Mouse (Mus musculus): ENCODE data around the gene Sorbs1. TPM values are rescaled to one million over a fixed set of nuclear protein-coding genes. Genes with fewer than 3 reads are reported as not detected.
A peak's percentile ranks its signal among the peaks of the same experiment; 100 is the strongest.

Sorbs1 gene
- polyA plus RNA-seq, 1 experiment from 2014 or later: 111 TPM

GRCm38 (mm10) chr19:40302477-40302876 is 211.1 kb downstream of the Sorbs1 start:
- Histone ChIP-seq H3K4me3 (ENCODE audit: low read depth, low read length) (no peak overlapping the region), H3K4me1 (replicated peaks; ENCODE audit: control insufficient read depth, insufficient read depth) (no peaks in the 10 kb centered on the region), H3K36me3 (ENCODE audit: control insufficient read depth, insufficient read depth, low read length) (no peaks in the 10 kb centered on the region; the same call in 1 of the 2 replicates), H3K9ac (ENCODE audit: low read length) (no peak overlapping the region), H3K4me2 (replicated peaks; ENCODE audit: low read depth) (no peak overlapping the region), H3K9me3 (ENCODE audit: control insufficient read depth, low read length) (no peaks in the 10 kb centered on the region), H3K27me3 (ENCODE audit: control insufficient read depth, insufficient read depth, low read length) (no peaks in the 10 kb centered on the region), H3K27ac (replicated peaks) (no peak overlapping the region)
- TF ChIP-seq CTCF (IDR thresholded peaks at IDR 0.05; ENCODE audit: low read depth) (no peak), EP300 (optimal IDR thresholded peaks at IDR 0.05) (no peak)
- no peak for DNase-seq (ENCODE audit: low spot score)
- WGBS: 61% methylated on average over 5 of the region's 5 CpGs
- no peak for ATAC-seq (ENCODE audit: low FRiP score, low TSS enrichment)

GRCm38 (mm10) chr19:40299983-40300759 is 213.4 kb downstream of the Sorbs1 start:
- Histone ChIP-seq H3K4me3 (ENCODE audit: low read depth, low read length) (no peak overlapping the region), H3K9ac (ENCODE audit: low read length) (no peak overlapping the region), H3K4me2 (replicated peaks; ENCODE audit: low read depth) (no peak overlapping the region), H3K36me3 (ENCODE audit: control insufficient read depth, insufficient read depth, low read length) (no peaks in the 10 kb centered on the region), H3K9me3 (ENCODE audit: control insufficient read depth, low read length) (no peaks in the 10 kb centered on the region), H3K4me1 (replicated peaks; ENCODE audit: control insufficient read depth, insufficient read depth) (no peaks in the 10 kb centered on the region), H3K27me3 (ENCODE audit: control insufficient read depth, insufficient read depth, low read length) (no peaks in the 10 kb centered on the region), H3K27ac (replicated peaks) (no peak overlapping the region)
- DNase-seq (ENCODE audit: low spot score): no peak
- TF ChIP-seq CTCF (IDR thresholded peaks at IDR 0.05; ENCODE audit: low read depth) (no peak), EP300 (optimal IDR thresholded peaks at IDR 0.05) (no peak)
- WGBS: 75% methylated on average over 12 of the region's 12 CpGs
- ATAC-seq (ENCODE audit: low FRiP score, low TSS enrichment): no peak

- 75% methylated on average over 6 of the region's 6 CpGs for WGBS
- H3K4me3 ChIP-seq (ENCODE audit: low read depth, low read length): no peak overlapping the region
- DNase-seq (ENCODE audit: low spot score): no peak
- no peak overlapping the region for H3K9ac ChIP-seq (ENCODE audit: low read length)
- no peaks in the 10 kb centered on the region for H3K4me1 ChIP-seq (replicated peaks; ENCODE audit: control insufficient read depth, insufficient read depth)
- TF ChIP-seq EP300 (optimal IDR thresholded peaks at IDR 0.05): no peak
- TF ChIP-seq CTCF (IDR thresholded peaks at IDR 0.05; ENCODE audit: low read depth): no peak
- H3K9me3 ChIP-seq (ENCODE audit: control insufficient read depth, low read length): no peaks in the 10 kb centered on the region
- H3K36me3 ChIP-seq (ENCODE audit: control insufficient read depth, insufficient read depth, low read length): no peaks in the 10 kb centered on the region
- H3K27ac ChIP-seq (replicated peaks): no peak overlapping the region
- no peaks in the 10 kb centered on the region for H3K27me3 ChIP-seq (ENCODE audit: control insufficient read depth, insufficient read depth, low read length)
- ATAC-seq (ENCODE audit: low FRiP score, low TSS enrichment): no peak
- H3K4me2 ChIP-seq (replicated peaks; ENCODE audit: low read depth): no peak overlapping the region
Measured at GRCm38 (mm10) chr19:40299182-40299581, 214.4 kb downstream of the Sorbs1 start.

GRCm38 (mm10) chr19:40298574-40298973 is 215.0 kb downstream of the Sorbs1 start:
- no peak for DNase-seq (ENCODE audit: low spot score)
- Histone ChIP-seq H3K9ac (ENCODE audit: low read length) (no peak overlapping the region), H3K4me3 (ENCODE audit: low read depth, low read length) (no peak overlapping the region), H3K4me1 (replicated peaks; ENCODE audit: control insufficient read depth, insufficient read depth) (no peaks in the 10 kb centered on the region), H3K4me2 (replicated peaks; ENCODE audit: low read depth) (no peak overlapping the region), H3K36me3 (ENCODE audit: control insufficient read depth, insufficient read depth, low read length) (no peaks in the 10 kb centered on the region), H3K9me3 (ENCODE audit: control insufficient read depth, low read length) (no peaks in the 10 kb centered on the region), H3K27me3 (ENCODE audit: control insufficient read depth, insufficient read depth, low read length) (no peaks in the 10 kb centered on the region), H3K27ac (replicated peaks) (no peak overlapping the region)
- WGBS: 89% methylated on average over 2 of the region's 2 CpGs
- no peak for ATAC-seq (ENCODE audit: low FRiP score, low TSS enrichment)
- no peak for TF ChIP-seq CTCF (IDR thresholded peaks at IDR 0.05; ENCODE audit: low read depth)
- TF ChIP-seq EP300 (optimal IDR thresholded peaks at IDR 0.05): no peak

GRCm38 (mm10) chr19:40297798-40298144 is 215.8 kb downstream of the Sorbs1 start:
- no peak overlapping the region for H3K4me3 ChIP-seq (ENCODE audit: low read depth, low read length)
- no peak overlapping the region for H3K9ac ChIP-seq (ENCODE audit: low read length)
- H3K36me3 ChIP-seq (ENCODE audit: control insufficient read depth, insufficient read depth, low read length): no peaks in the 10 kb centered on the region
- H3K9me3 ChIP-seq (ENCODE audit: control insufficient read depth, low read length): no peaks in the 10 kb centered on the region
- no peaks in the 10 kb centered on the region for H3K4me1 ChIP-seq (replicated peaks; ENCODE audit: control insufficient read depth, insufficient read depth)
- H3K4me2 ChIP-seq (replicated peaks; ENCODE audit: low read depth): no peak overlapping the region
- no peak for ATAC-seq (ENCODE audit: low FRiP score, low TSS enrichment)
- no peaks in the 10 kb centered on the region for H3K27me3 ChIP-seq (ENCODE audit: control insufficient read depth, insufficient read depth, low read length)
- WGBS: 60% methylated on average over 4 of the region's 4 CpGs
- no peak overlapping the region for H3K27ac ChIP-seq (replicated peaks)
- TF ChIP-seq CTCF (IDR thresholded peaks at IDR 0.05; ENCODE audit: low read depth) (no peak), EP300 (optimal IDR thresholded peaks at IDR 0.05) (no peak)
- no peak for DNase-seq (ENCODE audit: low spot score)

- no peaks in the 10 kb centered on the region for H3K4me1 ChIP-seq (replicated peaks; ENCODE audit: control insufficient read depth, insufficient read depth)
- no peak overlapping the region for H3K4me3 ChIP-seq (ENCODE audit: low read depth, low read length)
- no peaks in the 10 kb centered on the region for H3K36me3 ChIP-seq (ENCODE audit: control insufficient read depth, insufficient read depth, low read length)
- TF ChIP-seq EP300 (optimal IDR thresholded peaks at IDR 0.05): no peak
- no peak for TF ChIP-seq CTCF (IDR thresholded peaks at IDR 0.05; ENCODE audit: low read depth)
- WGBS: 74% methylated on average over 7 of the region's 7 CpGs
- ATAC-seq (ENCODE audit: low FRiP score, low TSS enrichment): peak; percentile 63
- H3K4me2 ChIP-seq (replicated peaks; ENCODE audit: low read depth): no peak overlapping the region
- no peaks in the 10 kb centered on the region for H3K27me3 ChIP-seq (ENCODE audit: control insufficient read depth, insufficient read depth, low read length)
- H3K27ac ChIP-seq (replicated peaks): no peak overlapping the region
- no peak overlapping the region for H3K9ac ChIP-seq (ENCODE audit: low read length)
- DNase-seq (ENCODE audit: low spot score): no peak
- H3K9me3 ChIP-seq (ENCODE audit: control insufficient read depth, low read length): no peaks in the 10 kb centered on the region
Measured at GRCm38 (mm10) chr19:40297078-40297797, 216.3 kb downstream of the Sorbs1 start.

Data from stomach, postnatal 0 days (tissue).